Mouse (Mus musculus): ENCODE measurements around the gene Spaar.
A peak's percentile ranks its signal among the peaks of the same experiment; 100 is the strongest.

GRCm38 (mm10) chr4:43760460-43760859 lies 30.6 kb downstream of the Spaar start:
- TF ChIP-seq CTCF (IDR thresholded peaks at IDR 0.05) (peak; percentile 65), EP300 (IDR thresholded peaks at IDR 0.05) (no peak)
